Mouse (Mus musculus) right cerebral cortex, postnatal 10 days (tissue): Measurements from ENCODE around the gene 1110032F04Rik.

Experiments used
- DNase-seq, 2 experiments: peaks; one replicate each; pipeline ENCODE4 v3.0.0; 2021; ENCODE audit warnings: low spot score in 2 of 2

1110032F04Rik gene

GRCm38 (mm10) chr3:68907509-68907908, 38.1 kb downstream of the 1110032F04Rik start:
- DNase-seq, result no peak
